Mouse (Mus musculus) kidney, adult 2 months (tissue): ENCODE measurements at regions not wholly inside any gene's neighbourhood (a gene's known extent, or its start where the extent isn't known, plus 50 kb on each side); places are given as distances from the start of the nearest gene placed in this dataset.

Experiments used
- CTCF ChIP-seq: fragments of 200-500 bp; conservative IDR thresholded peaks from 2 replicates; pipeline ENCODE4 v1.5.1; 2011; ENCODE audit warnings: low read depth, mild to moderate bottlenecking, control low read depth, low read length, moderate library complexity, mixed read lengths; ENCODE audit not compliant: insufficient read depth, insufficient read length
- POLR2A ChIP-seq: fragments of 200-500 bp; IDR thresholded peaks from one replicate; pipeline ENCODE4 v1.6.1; 2011; ENCODE audit warnings: low read depth, low read length, control low read depth

- TF ChIP-seq CTCF (no peak), POLR2A (no peak)
Observed at GRCm38 (mm10) chr8:103738330-103738729, 363.1 kb upstream of the Cdh5 start.
